Mouse (Mus musculus) liver, embryonic 14.5 days (tissue): ENCODE results near the gene Gm10447. TPM values are rescaled to one million over a fixed set of nuclear protein-coding genes. Genes with fewer than 3 reads are reported as not detected.
"Not testable (repeated sequence)": the region's sequence is repeated elsewhere in the genome, so short reads cannot be mapped to it uniquely, and the experiment has no call there.

ENCODE experiments used
- ATAC-seq: fragments of 200-750 bp; cut with Nextera tagmentation; 2 replicates; pipeline ENCODE4 v1.8.0; 2017; ENCODE audit warnings: moderate number of reproducible peaks, mild to moderate bottlenecking, moderate library complexity; ENCODE audit not compliant: insufficient read depth
- DNase-seq, 3 experiments: peaks; one replicate each; pipeline ENCODE4 v3.0.0-alpha.2; 2012 to 2013; ENCODE audit warnings: low read depth in 3 of 3, low spot score in 3 of 3
- H3K27ac ChIP-seq: fragments of 300-500 bp; sonication (generic); 2 replicates; pipeline ENCODE4 v1.5.1; 2014; ENCODE audit warnings: moderate library complexity, mild to moderate bottlenecking, control low read depth, inconsistent platforms
- H3K27me3 ChIP-seq: fragments of 300-500 bp; sonication (generic); 2 replicates; pipeline ENCODE4 v1.6.1; 2014; ENCODE audit warnings: mild to moderate bottlenecking, low read length, moderate library complexity; ENCODE audit not compliant: control insufficient read depth, insufficient read depth
- H3K36me3 ChIP-seq: fragments of 300-500 bp; sonication (generic); replicated peaks from 2 replicates; pipeline ENCODE4 v1.6.1; 2014; ENCODE audit warnings: low read depth; ENCODE audit not compliant: control insufficient read depth, insufficient read depth
- H3K4me1 ChIP-seq, 2 experiments: fragments of 200-500 bp in 1 of 2; fragments of 300-500 bp in 1 of 2; sonication (generic) in 1 of 2; replicated peaks; 2 replicates each; pipeline ENCODE4 v1.6.1; 2012 to 2014; ENCODE audit warnings: antibody characterized with exemption in 1 of 2, inconsistent platforms in 1 of 2, low read length in 1 of 2; ENCODE audit not compliant: control insufficient read depth in 2 of 2, insufficient read depth in 2 of 2
- H3K4me2 ChIP-seq: fragments of 300-500 bp; sonication (generic); 2 replicates; pipeline ENCODE4 v1.6.1; 2014; ENCODE audit warnings: low read depth, mild to moderate bottlenecking, control low read depth, moderate library complexity
- H3K4me3 ChIP-seq, 2 experiments: fragments of 200-500 bp in 1 of 2; fragments of 300-500 bp in 1 of 2; sonication (generic) in 1 of 2; 2 replicates each; pipeline ENCODE4 v1.5.1; 2012 to 2014; ENCODE audit warnings: low read depth in 2 of 2, low read length in 2 of 2, mild to moderate bottlenecking in 2 of 2, control low read depth in 1 of 2, inconsistent platforms in 1 of 2, moderate library complexity in 1 of 2; ENCODE audit not compliant: insufficient read depth in 1 of 2
- H3K9ac ChIP-seq: fragments of 300-500 bp; sonication (generic); replicated peaks from 2 replicates; pipeline ENCODE4 v1.6.1; 2014; ENCODE audit warnings: mild to moderate bottlenecking, control low read depth, moderate library complexity
- H3K9me3 ChIP-seq: fragments of 300-500 bp; sonication (generic); 2 replicates; pipeline ENCODE4 v1.6.1; 2016; ENCODE audit warnings: low read length, mixed read lengths; ENCODE audit not compliant: control insufficient read depth
- CTCF ChIP-seq: IDR thresholded peaks from 2 replicates; pipeline ENCODE4 v1.5.1; 2016; ENCODE audit warnings: antibody characterized with exemption, low read depth, control low read depth
- EP300 ChIP-seq: IDR thresholded peaks from 2 replicates; pipeline ENCODE4 v1.6.1; 2016; ENCODE audit warnings: antibody characterized with exemption, low read depth
- WGBS: fragments of 180-500 bp; shearing (Covaris S2); extraction: QIAGEN DNeasy Blood & Tissue Kit; methylation state at CpG from one replicate; pipeline ENCODE4 v1.1.7; 2014; ENCODE audit not compliant: insufficient replicate concordance; 5-methylcytosine and 5-hydroxymethylcytosine counted together
- polyA plus RNA-seq, 2 experiments: library from polyadenylated mRNA; depleted of rRNA in 1 of 2; stranded (reverse) in 1 of 2; unstranded in 1 of 2; fragments of >200 nt; fragmentation: Nextera tagmentation in 1 of 2; extraction: Ambion mirVana in 1 of 2; gene quantifications; 2 replicates each; pipeline versions ENCODE4 v1.2.1 to v1.2.3; 2012 to 2014

Gm10447 gene
- polyA plus RNA-seq, 2 experiments: 0.19 TPM; not detected in 1

- Histone ChIP-seq H3K4me3 (peak overlapping the region; percentile 47 to 86; a peak in 3 of 4 replicates), H3K27me3 (no peaks in the 10 kb centered on the region), H3K4me1 (peaks cover 24 to 39% of the 10 kb centered on the region in 2 experiments), H3K9ac (no peak overlapping the region), H3K27ac (no peak overlapping the region), H3K4me2 (peak overlapping the region; percentile 94), H3K9me3 (no peaks in the 10 kb centered on the region), H3K36me3 (peaks cover 12% of the 10 kb centered on the region)
- no peak for TF ChIP-seq EP300
- 0 out of 2 replicates have a peak, but pooled peaks have one; percentile 4 for TF ChIP-seq CTCF
- ATAC-seq (no peak), DNase-seq (no peak)
Measured at GRCm38 (mm10) chr11:53429182-53429581, 27.7 kb downstream of the Gm10447 start.

- TF ChIP-seq CTCF (no peak), EP300 (no peak)
- peaks cover 24 to 40% of the 10 kb centered on the region in 2 experiments for H3K4me1 ChIP-seq
- H3K9ac ChIP-seq: no peak overlapping the region
- H3K27me3 ChIP-seq: no peaks in the 10 kb centered on the region
- H3K4me3 ChIP-seq: no peak overlapping the region
- no peak for ATAC-seq
- H3K4me2 ChIP-seq: no peak overlapping the region
- peaks cover 12% of the 10 kb centered on the region for H3K36me3 ChIP-seq
- H3K27ac ChIP-seq: no peak overlapping the region
- WGBS: 83% methylated on average over 5 of the region's 5 CpGs
- DNase-seq: no peak
- H3K9me3 ChIP-seq: no peaks in the 10 kb centered on the region
Measured at GRCm38 (mm10) chr11:53428716-53429057, 28.2 kb downstream of the Gm10447 start.

GRCm38 (mm10) chr11:53427993-53428715 is 28.8 kb downstream of the Gm10447 start:
- H3K4me2 ChIP-seq: no peak overlapping the region
- no peaks in the 10 kb centered on the region for H3K9me3 ChIP-seq
- no peak overlapping the region for H3K9ac ChIP-seq
- H3K27ac ChIP-seq: no peak overlapping the region
- TF ChIP-seq CTCF (no peak), EP300 (no peak)
- peaks cover 22 to 37% of the 10 kb centered on the region in 2 experiments for H3K4me1 ChIP-seq
- 77% methylated on average over 3 of the region's 3 CpGs for WGBS
- DNase-seq (no peak), ATAC-seq (no peak)
- H3K4me3 ChIP-seq: no peak overlapping the region
- H3K36me3 ChIP-seq: peaks cover 12% of the 10 kb centered on the region
- no peaks in the 10 kb centered on the region for H3K27me3 ChIP-seq

GRCm38 (mm10) chr11:53426914-53427313 is 30.0 kb downstream of the Gm10447 start:
- H3K4me2 ChIP-seq, H3K4me3 ChIP-seq, DNase-seq, H3K27ac ChIP-seq, H3K9me3 ChIP-seq, ATAC-seq, H3K27me3 ChIP-seq, H3K9ac ChIP-seq: not testable (repeated sequence)
- Histone ChIP-seq H3K4me1 (peaks cover 10 to 24% of the 10 kb centered on the region in 2 experiments), H3K36me3 (peaks cover 12% of the 10 kb centered on the region)
- 67% methylated on average over 3 of the region's 3 CpGs for WGBS

GRCm38 (mm10) chr11:53425711-53426255 is 31.1 kb downstream of the Gm10447 start:
- Histone ChIP-seq H3K4me1 (peaks cover 4 to 17% of the 10 kb centered on the region in 2 experiments; a peak in 3 of 4 replicates), H3K36me3 (peaks cover 12% of the 10 kb centered on the region), H3K4me3 (no peak overlapping the region), H3K9ac (no peak overlapping the region), H3K27me3 (no peaks in the 10 kb centered on the region), H3K4me2 (no peak overlapping the region), H3K9me3 (no peaks in the 10 kb centered on the region), H3K27ac (no peak overlapping the region)
- DNase-seq (no peak), ATAC-seq (no peak)
- WGBS: 64% methylated on average over 6 of the region's 6 CpGs
- TF ChIP-seq EP300 (no peak), CTCF (no peak)
